Mouse (Mus musculus) CD4-positive naive resting alpha-beta T cell, adult 76 days (primary cell): ENCODE measurements around the gene Gpam. TPM values are rescaled to one million over a fixed set of nuclear protein-coding genes. Genes with fewer than 3 reads are reported as not detected.

Experiments
- total RNA-seq: library from RNA; stranded (reverse); gene quantifications from one replicate; pipeline ENCODE4 v1.2.4, GENCODE M21; 2023

The Gpam gene
- total RNA-seq: 4.9 TPM

DNA sequence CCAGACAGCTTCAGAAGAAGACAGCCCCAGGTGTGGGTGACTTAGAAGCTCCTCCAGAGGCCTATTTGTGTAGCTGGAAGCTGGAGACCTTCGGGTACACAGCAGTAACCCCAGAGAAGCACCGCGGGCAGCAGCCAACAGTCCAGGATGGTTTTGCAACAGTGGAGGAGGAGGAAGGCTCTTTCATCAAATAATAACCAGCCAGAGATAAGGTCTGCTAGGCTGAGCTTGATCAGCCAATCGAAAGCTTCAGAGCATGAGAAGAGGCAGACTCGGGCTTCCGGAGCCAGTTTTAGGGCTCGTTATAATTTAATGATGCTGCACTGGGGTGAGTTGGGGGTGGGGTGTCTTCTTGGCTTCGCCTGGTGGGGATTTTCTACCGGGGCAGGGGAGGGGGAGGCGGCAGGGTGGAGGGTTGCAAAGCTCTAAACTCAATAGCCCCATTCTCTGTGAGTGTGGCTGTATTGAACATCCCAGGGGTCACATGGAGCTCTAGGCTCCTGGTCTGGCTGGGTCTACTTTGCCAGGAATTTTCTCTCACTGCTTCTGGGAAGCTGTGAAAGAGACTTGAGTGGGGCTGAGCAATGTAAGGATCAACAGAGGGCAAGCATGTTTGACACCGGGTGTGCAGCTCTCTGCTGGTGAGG, at the start of gene Gpam:
Gene Gpam, minus strand, starts transcription at position 167 of the 647 bp plus-strand sequence.

Other genes starting within 250 kb of the Gpam start
- gene Tectb, start 53.5 kb upstream of the Gpam start, total RNA-seq: not detected
- gene Gucy2g, start 114.0 kb upstream of the Gpam start, total RNA-seq: not detected
- 37.7 TPM for gene Acsl5, start 124.7 kb upstream of the Gpam start, total RNA-seq
- gene Zdhhc6, start 188.8 kb upstream of the Gpam start, total RNA-seq: 31.2 TPM
- gene Vti1a, start 189.1 kb upstream of the Gpam start, total RNA-seq: 47.2 TPM